ENCODE assay signal across 8 mouse cellular contexts in genomic region chr4:66923616-66924276, GRCm38 (mm10).
DNase-seq lines count a peak whose midpoint lies in the region; ATAC-seq and TF ChIP-seq lines count a peak whose summit lies in the region.

No protein-coding gene starts in this region.

- TF ChIP-seq POLR2A in cerebellum, adult 2 months (IDR thresholded peaks at IDR 0.05; ENCODE audit: borderline replicate concordance, insufficient read depth, low read length): no peak

- no peaks in the 10 kb centered on the region for H3K27me3 ChIP-seq in cerebellum, adult 2 months (ENCODE audit: control insufficient read depth, insufficient read depth, low read length)
- H3K27me3 ChIP-seq in midbrain, embryonic 14.5 days (ENCODE audit: control insufficient read depth, insufficient read depth, low read length): no peaks in the 10 kb centered on the region

- ATAC-seq in frontal cortex, adult (ENCODE audit: low TSS enrichment): peak; percentile 96
- ATAC-seq in midbrain, embryonic 14.5 days (ENCODE audit: low FRiP score, low TSS enrichment): peak; percentile 44; the same call in 1 of the 2 replicates
- ATAC-seq in monocyte, adult 5-6 weeks (replicated peaks; ENCODE audit: insufficient number of reproducible peaks, low FRiP score, low TSS enrichment, poor library complexity, severe bottlenecking): no peak

- no peak overlapping the region for H3K9ac ChIP-seq in midbrain, embryonic 14.5 days (replicated peaks; ENCODE audit: low read length)

- TF ChIP-seq CTCF in cerebellum, adult 2 months (IDR thresholded peaks at IDR 0.05; ENCODE audit: borderline replicate concordance, insufficient read depth, low read depth, low read length): peak; percentile 59; the same call in 1 of the 2 replicates

- no peak overlapping the region for H3K27ac ChIP-seq in cerebellum, adult 2 months (ENCODE audit: insufficient read depth, low read length)
- H3K27ac ChIP-seq in midbrain, embryonic 14.5 days (replicated peaks; ENCODE audit: low read depth, low read length): no peak overlapping the region

- no peaks in the 10 kb centered on the region for H3K36me3 ChIP-seq in midbrain, embryonic 14.5 days (ENCODE audit: control insufficient read depth, insufficient read depth, low read length)

- no peak overlapping the region for H3K4me2 ChIP-seq in midbrain, embryonic 14.5 days (ENCODE audit: low read length)

- 70% methylated on average over 3 of the region's 3 CpGs for WGBS in cerebellum, adult 2 months
- WGBS in midbrain, embryonic 14.5 days: 57% methylated on average over 3 of the region's 3 CpGs

- no peak overlapping the region for H3K4me3 ChIP-seq in cerebellum, adult 2 months (replicated peaks; ENCODE audit: insufficient read depth, low read depth, low read length)
- no peak overlapping the region for H3K4me3 ChIP-seq in midbrain, embryonic 14.5 days (replicated peaks; ENCODE audit: low read depth, low read length)

- peaks cover 4% of the 10 kb centered on the region; the same call in 1 of the 2 replicates for H3K4me1 ChIP-seq in cerebellum, adult 2 months (ENCODE audit: control insufficient read depth, insufficient read depth, low read length)
- H3K4me1 ChIP-seq in midbrain, embryonic 14.5 days (ENCODE audit: control insufficient read depth, insufficient read depth, low read length): 0 out of 2 replicates have a peak, but pooled peaks cover 5% of the 10 kb centered on the region

- H3K9me3 ChIP-seq in midbrain, embryonic 14.5 days (ENCODE audit: control insufficient read depth, low read length): no peaks in the 10 kb centered on the region

- DNase-seq in lung, adult 18-20 months: peak; percentile 6 to 9
- no peak for DNase-seq in lung, postnatal 25 days (ENCODE audit: low spot score)
- peak; percentile 63 to 65 for DNase-seq in cerebellum, adult 2 months
- DNase-seq in layer of hippocampus, adult 9-11 months: peak; percentile 28
- peak; percentile 85 for DNase-seq in midbrain, embryonic 14.5 days
- no peak for DNase-seq in thymus, postnatal 25 days

Comparison
In these comparisons a context has a peak if more than half of its experiments do, and no peak if none do; other contexts are left out.
1. DNase-seq: peak in lung, adult 18-20 months (2 of 2), cerebellum, adult 2 months (2 of 2), layer of hippocampus, adult 9-11 months (single experiment) and midbrain, embryonic 14.5 days (single experiment); none in lung, postnatal 25 days (single experiment) and thymus, postnatal 25 days (single experiment).